Mouse (Mus musculus): ENCODE measurements at regions not wholly inside any gene's neighbourhood (a gene's known extent, or its start where the extent isn't known, plus 50 kb on each side); places are given as distances from the start of the nearest gene placed in this dataset.

- DNase-seq, result no peak
These were observed 142.9 kb upstream of the Dpyd start for GRCm38 (mm10) chr3:118418981-118419380.

GRCm38 (mm10) chr3:118421701-118422100, 140.2 kb upstream of the Dpyd start:
- DNase-seq, result no peak

GRCm38 (mm10) chr3:118425748-118426147, 136.2 kb upstream of the Dpyd start:
- DNase-seq, result no peak

GRCm38 (mm10) chr3:118428523-118428922, 133.4 kb upstream of the Dpyd start:
- peak; percentile 54 for DNase-seq

- DNase-seq, result peak; percentile 14
These were observed 131.9 kb upstream of the Dpyd start for GRCm38 (mm10) chr3:118429825-118430630.

GRCm38 (mm10) chr3:118430631-118430906, 131.4 kb upstream of the Dpyd start:
- DNase-seq, result no peak

GRCm38 (mm10) chr3:118431031-118431723, 130.8 kb upstream of the Dpyd start:
- peak; percentile 80 for DNase-seq

GRCm38 (mm10) chr3:118433441-118434021, 128.4 kb upstream of the Dpyd start:
- peak; percentile 26 for DNase-seq

GRCm38 (mm10) chr3:118434311-118434710, 127.6 kb upstream of the Dpyd start:
- peak; percentile 15 for DNase-seq

- DNase-seq, result no peak
These were observed 127.1 kb upstream of the Dpyd start for GRCm38 (mm10) chr3:118434847-118435246.

GRCm38 (mm10) chr3:118435248-118435647, 126.7 kb upstream of the Dpyd start:
- no peak for DNase-seq

GRCm38 (mm10) chr3:118443742-118444332, 118.1 kb upstream of the Dpyd start:
- no peak for DNase-seq

GRCm38 (mm10) chr3:118445360-118445759, 116.6 kb upstream of the Dpyd start:
- no peak for DNase-seq

GRCm38 (mm10) chr3:118459636-118460035, 102.3 kb upstream of the Dpyd start:
- DNase-seq, result no peak

GRCm38 (mm10) chr3:118465611-118466010, 96.3 kb upstream of the Dpyd start:
- no peak for DNase-seq

GRCm38 (mm10) chr3:118472215-118472799, 89.6 kb upstream of the Dpyd start:
- no peak for DNase-seq

GRCm38 (mm10) chr3:118478065-118478464, 83.9 kb upstream of the Dpyd start:
- DNase-seq, result no peak

GRCm38 (mm10) chr3:118480515-118481248, 81.2 kb upstream of the Dpyd start:
- no peak for DNase-seq

GRCm38 (mm10) chr3:118485966-118486365, 76.0 kb upstream of the Dpyd start:
- DNase-seq, result no peak

- DNase-seq, result no peak
These were observed 74.5 kb upstream of the Dpyd start for GRCm38 (mm10) chr3:118487408-118487807.

- no peak for DNase-seq
These were observed 70.8 kb upstream of the Dpyd start for GRCm38 (mm10) chr3:118491101-118491500.

GRCm38 (mm10) chr3:118491871-118492270, 70.1 kb upstream of the Dpyd start:
- no peak for DNase-seq

All from adrenal gland, adult 2 months (tissue).